Mouse (Mus musculus): ENCODE results near the gene Grid2ip. TPM values are rescaled to one million over a fixed set of nuclear protein-coding genes. Genes with fewer than 3 reads are reported as not detected.
"Not testable (repeated sequence)": the region's sequence is repeated elsewhere in the genome, so short reads cannot be mapped to it uniquely, and the experiment has no call there.

Gene Grid2ip
- polyA plus RNA-seq, 1 experiment from 2014 or later = 0.36 TPM

- peak overlapping the region; percentile 39; the same call in 1 of the 2 replicates for H3K9ac ChIP-seq (replicated peaks)
- H3K4me2 ChIP-seq (replicated peaks) = peak overlapping the region; percentile 52
- WGBS = 1% methylated on average over 36 of the region's 36 CpGs
- H3K27ac ChIP-seq = no peak overlapping the region
- ATAC-seq = no peak
- H3K4me1 ChIP-seq (replicated peaks) = peaks cover 16% of the 10 kb centered on the region
- peak overlapping the region; percentile 32 for H3K4me3 ChIP-seq (replicated peaks)
- peaks cover 91% of the 10 kb centered on the region for H3K27me3 ChIP-seq
- H3K36me3 ChIP-seq = no peaks in the 10 kb centered on the region
- H3K9me3 ChIP-seq = no peaks in the 10 kb centered on the region
Measured at GRCm38 (mm10) chr5:143369611-143370255, 12.6 kb downstream of the Grid2ip start.

- no peak overlapping the region for H3K9ac ChIP-seq (replicated peaks)
- no peak for ATAC-seq
- H3K27ac ChIP-seq = no peak overlapping the region
- peaks cover 15% of the 10 kb centered on the region for H3K4me1 ChIP-seq (replicated peaks)
- 26% methylated on average over 17 of the region's 17 CpGs for WGBS
- H3K4me3 ChIP-seq (replicated peaks) = peak overlapping the region; percentile 32
- peak overlapping the region; percentile 52 for H3K4me2 ChIP-seq (replicated peaks)
- peaks cover 90% of the 10 kb centered on the region for H3K27me3 ChIP-seq
- no peaks in the 10 kb centered on the region for H3K9me3 ChIP-seq
- no peaks in the 10 kb centered on the region for H3K36me3 ChIP-seq
Measured at GRCm38 (mm10) chr5:143370416-143371145, 13.4 kb downstream of the Grid2ip start.

- Histone ChIP-seq H3K9me3 (no peaks in the 10 kb centered on the region), H3K27ac (no peak overlapping the region), H3K9ac (replicated peaks) (no peak overlapping the region), H3K27me3 (peaks cover 89% of the 10 kb centered on the region), H3K4me3 (replicated peaks) (no peak overlapping the region), H3K4me1 (replicated peaks) (peaks cover 15% of the 10 kb centered on the region), H3K36me3 (no peaks in the 10 kb centered on the region), H3K4me2 (replicated peaks) (no peak overlapping the region)
- WGBS = 43% methylated on average over 4 of the region's 4 CpGs
- ATAC-seq = no peak; the same call in 1 of the 2 replicates
Measured at GRCm38 (mm10) chr5:143371146-143371510, 14.0 kb downstream of the Grid2ip start.

GRCm38 (mm10) chr5:143372818-143373217 is 15.7 kb downstream of the Grid2ip start:
- Histone ChIP-seq H3K9ac (replicated peaks) (0 out of 2 replicates have a peak overlapping the region, but pooled peaks have one; percentile 49), H3K27ac (no peak overlapping the region), H3K36me3 (no peaks in the 10 kb centered on the region), H3K4me1 (replicated peaks) (peaks cover 15% of the 10 kb centered on the region), H3K27me3 (peaks cover 79% of the 10 kb centered on the region), H3K4me3 (replicated peaks) (peak overlapping the region; percentile 33), H3K9me3 (no peaks in the 10 kb centered on the region), H3K4me2 (replicated peaks) (peak overlapping the region; percentile 54)
- no peak for ATAC-seq
- 3% methylated on average over 35 of the region's 35 CpGs for WGBS

GRCm38 (mm10) chr5:143375242-143375641 is 18.1 kb downstream of the Grid2ip start:
- Histone ChIP-seq H3K4me3 (replicated peaks) (peak overlapping the region; percentile 15; the same call in 1 of the 2 replicates), H3K9me3 (no peaks in the 10 kb centered on the region), H3K9ac (replicated peaks) (no peak overlapping the region), H3K27me3 (peaks cover 55% of the 10 kb centered on the region), H3K36me3 (no peaks in the 10 kb centered on the region), H3K4me2 (replicated peaks) (peak overlapping the region; percentile 42), H3K27ac (no peak overlapping the region), H3K4me1 (replicated peaks) (peaks cover 7% of the 10 kb centered on the region; the same call in 1 of the 2 replicates)
- 10% methylated on average over 21 of the region's 21 CpGs for WGBS
- 0 out of 2 replicates have a peak, but pooled peaks have one; percentile 14 for ATAC-seq

GRCm38 (mm10) chr5:143376156-143376555 is 19.0 kb downstream of the Grid2ip start:
- no peaks in the 10 kb centered on the region for H3K9me3 ChIP-seq
- no peaks in the 10 kb centered on the region for H3K36me3 ChIP-seq
- WGBS = 87% methylated on average over 4 of the region's 4 CpGs
- peaks cover 46% of the 10 kb centered on the region for H3K27me3 ChIP-seq
- H3K4me1 ChIP-seq (replicated peaks) = peaks cover 3% of the 10 kb centered on the region; the same call in 1 of the 2 replicates
- no peak overlapping the region for H3K4me3 ChIP-seq (replicated peaks)
- no peak overlapping the region for H3K4me2 ChIP-seq (replicated peaks)
- no peak overlapping the region for H3K27ac ChIP-seq
- H3K9ac ChIP-seq (replicated peaks) = no peak overlapping the region
- ATAC-seq = no peak

GRCm38 (mm10) chr5:143386797-143387621 is 29.9 kb downstream of the Grid2ip start:
- Histone ChIP-seq H3K27ac (no peak overlapping the region), H3K27me3 (peaks cover 42% of the 10 kb centered on the region), H3K36me3 (no peaks in the 10 kb centered on the region), H3K4me3 (replicated peaks) (peak overlapping the region; percentile 34), H3K4me1 (replicated peaks) (peaks cover 10% of the 10 kb centered on the region), H3K9ac (replicated peaks) (peak overlapping the region; percentile 55; the same call in 1 of the 2 replicates), H3K4me2 (replicated peaks) (peak overlapping the region; percentile 60), H3K9me3 (no peaks in the 10 kb centered on the region)
- ATAC-seq = peak; percentile 45; the same call in 1 of the 2 replicates
- 9% methylated on average over 39 of the region's 39 CpGs for WGBS

GRCm38 (mm10) chr5:143394184-143394583 is 37.0 kb downstream of the Grid2ip start:
- 81% methylated on average over 7 of the region's 7 CpGs for WGBS
- Histone ChIP-seq H3K4me1 (replicated peaks) (no peaks in the 10 kb centered on the region), H3K4me2 (replicated peaks) (no peak overlapping the region), H3K36me3 (0 out of 2 replicates have a peak, but pooled peaks cover 3% of the 10 kb centered on the region), H3K9ac (replicated peaks) (no peak overlapping the region), H3K27ac (no peak overlapping the region), H3K9me3 (no peaks in the 10 kb centered on the region), H3K27me3 (0 out of 2 replicates have a peak, but pooled peaks cover under 1% of the 10 kb centered on the region), H3K4me3 (replicated peaks) (no peak overlapping the region)
- ATAC-seq = no peak

GRCm38 (mm10) chr5:143394966-143395365 is 37.8 kb downstream of the Grid2ip start:
- not testable (repeated sequence) for H3K4me1 ChIP-seq (replicated peaks); ATAC-seq; H3K9me3 ChIP-seq; H3K36me3 ChIP-seq; H3K4me2 ChIP-seq (replicated peaks); H3K4me3 ChIP-seq (replicated peaks); H3K27ac ChIP-seq; H3K9ac ChIP-seq (replicated peaks); H3K27me3 ChIP-seq
- 91% methylated on average over 2 of the region's 2 CpGs for WGBS

- H3K4me2 ChIP-seq (replicated peaks) = no peak overlapping the region
- no peak overlapping the region for H3K4me3 ChIP-seq (replicated peaks)
- WGBS = 37% methylated on average over 2 of the region's 2 CpGs
- no peak overlapping the region for H3K9ac ChIP-seq (replicated peaks)
- ATAC-seq = no peak
- H3K4me1 ChIP-seq (replicated peaks) = no peaks in the 10 kb centered on the region
- no peak overlapping the region for H3K27ac ChIP-seq
- no peaks in the 10 kb centered on the region for H3K27me3 ChIP-seq
- 0 out of 2 replicates have a peak, but pooled peaks cover 3% of the 10 kb centered on the region for H3K36me3 ChIP-seq
- H3K9me3 ChIP-seq = no peaks in the 10 kb centered on the region
Measured at GRCm38 (mm10) chr5:143395649-143396048, 38.5 kb downstream of the Grid2ip start.

- Histone ChIP-seq H3K4me3 (replicated peaks) (no peak overlapping the region), H3K27me3 (no peaks in the 10 kb centered on the region), H3K36me3 (0 out of 2 replicates have a peak, but pooled peaks cover 3% of the 10 kb centered on the region), H3K4me1 (replicated peaks) (peaks cover 24% of the 10 kb centered on the region), H3K9ac (replicated peaks) (no peak overlapping the region), H3K4me2 (replicated peaks) (no peak overlapping the region), H3K27ac (no peak overlapping the region), H3K9me3 (no peaks in the 10 kb centered on the region)
- no peak for ATAC-seq
- WGBS = 94% methylated on average over 12 of the region's 12 CpGs
Measured at GRCm38 (mm10) chr5:143400501-143400900, 43.4 kb downstream of the Grid2ip start.

All from midbrain, embryonic 13.5 days (tissue).